In the genomic region with DNA sequence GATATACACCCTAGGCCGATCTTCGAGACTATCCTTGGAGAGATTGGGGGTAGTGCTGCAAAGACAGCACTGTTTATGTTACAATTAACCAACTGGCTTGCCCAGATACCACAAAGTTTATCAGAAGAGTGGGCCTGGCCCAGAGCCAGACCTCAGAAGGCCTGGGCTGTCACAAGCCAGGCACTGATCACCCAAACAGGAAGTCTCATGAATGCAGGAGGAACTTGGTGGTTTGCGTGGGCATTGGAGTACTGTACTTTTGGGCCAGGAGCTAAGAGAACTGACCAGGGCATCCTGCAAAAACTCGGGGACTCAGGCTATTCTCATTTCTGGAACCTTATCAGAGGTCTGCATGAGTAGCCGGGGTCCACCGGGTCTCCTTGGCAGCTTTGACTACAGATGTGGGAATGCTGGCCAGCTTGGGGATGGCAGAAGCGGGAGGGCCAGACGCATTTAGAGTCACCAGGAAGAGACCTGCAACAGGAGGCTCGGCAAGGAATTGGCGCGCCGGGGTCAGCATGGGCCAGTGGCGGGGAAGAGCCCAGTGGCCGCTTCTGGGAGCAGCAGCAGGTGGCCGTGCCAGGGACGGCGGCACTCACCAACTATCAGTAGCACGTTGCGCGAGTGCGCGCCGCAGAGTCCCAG, we compare ENCODE assay signal across 8 mouse cellular contexts. TPM values are rescaled to one million over a fixed set of nuclear protein-coding genes. Genes with fewer than 3 reads are reported as not detected.
DNase-seq lines count a peak whose midpoint lies in the region; ATAC-seq and TF ChIP-seq lines count a peak whose summit lies in the region.

No protein-coding gene starts in this region.

- no peaks in the 10 kb centered on the region for H3K27me3 ChIP-seq in Patski
- H3K27me3 ChIP-seq in megakaryocyte, embryonic 14.5 days (replicated peaks): peaks cover 90% of the 10 kb centered on the region
- no peaks in the 10 kb centered on the region for H3K27me3 ChIP-seq in splenic B cell, adult 2 months (ENCODE audit: control insufficient read depth, insufficient read depth, low read length, poor library complexity, severe bottlenecking)

- intact Hi-C loops in heart, postnatal 14 days (cut with DNase I): no loop called here

- H3K4me1 ChIP-seq in embryonic fibroblast, embryonic 13.5 days (ENCODE audit: control insufficient read depth, insufficient read depth, low read length): no peaks in the 10 kb centered on the region
- peaks cover 53% of the 10 kb centered on the region for H3K4me1 ChIP-seq in megakaryocyte, embryonic 14.5 days

- peak overlapping the region; percentile 92 for H3K27ac ChIP-seq in layer of hippocampus, adult 2 months
- H3K27ac ChIP-seq in embryonic fibroblast, embryonic 13.5 days (ENCODE audit: insufficient read depth, low read length): peak overlapping the region; percentile 27; the same call in 1 of the 2 replicates

- peaks cover 6% of the 10 kb centered on the region for H3K36me3 ChIP-seq in megakaryocyte, embryonic 14.5 days (replicated peaks; ENCODE audit: low read length)
- H3K36me3 ChIP-seq in splenic B cell, adult 2 months (ENCODE audit: control insufficient read depth, insufficient read depth, low read length, poor library complexity, severe bottlenecking): peaks cover 1% of the 10 kb centered on the region; the same call in 1 of the 2 replicates

- ATAC-seq in Patski: peak; percentile 32

- no peak for TF ChIP-seq POLR2A in embryonic fibroblast, embryonic 13.5 days (IDR thresholded peaks at IDR 0.05; ENCODE audit: low read depth, low read length)

- H3K4me3 ChIP-seq in layer of hippocampus, adult 2 months: peak overlapping the region; percentile 77
- H3K4me3 ChIP-seq in embryonic fibroblast, embryonic 13.5 days (ENCODE audit: insufficient read depth, low read length): peak overlapping the region; percentile 90
- peak overlapping the region; percentile 93 for H3K4me3 ChIP-seq in megakaryocyte, embryonic 14.5 days (replicated peaks)

- no peak for DNase-seq in layer of hippocampus, adult 2 months (ENCODE audit: low spot score in 2 of 2)
- DNase-seq in layer of hippocampus, postnatal 36 days: no peak
- DNase-seq in Patski (ENCODE audit: low read depth, low spot score): peak; percentile 33
- peak; percentile 54 to 56 for DNase-seq in heart, postnatal 14 days
- DNase-seq in kidney, postnatal 36 days: peak; percentile 51 to 74
- peak; percentile 77 for DNase-seq in splenic B cell, adult 2 months (ENCODE audit: low read depth, low spot score)

- POLR2A ChIA-PET in Patski (lab: Charles Lee): interaction anchor here (0.6 to 1.7 kb wide), 4 partner anchors 11 to 1864 kb away, joined by 3 to 5 read pairs (median 4); no protein-coding TSS in a partner anchor

- TF ChIP-seq CTCF in layer of hippocampus, adult 2 months (conservative IDR thresholded peaks at IDR 0.05): no peak
- TF ChIP-seq CTCF in Patski (IDR thresholded peaks at IDR 0.05): no peak
- no peak for TF ChIP-seq CTCF in embryonic fibroblast, embryonic 13.5 days (IDR thresholded peaks at IDR 0.05; ENCODE audit: borderline replicate concordance, insufficient read depth, low read length)

- in situ Hi-C loops in Patski (cut with MboI; ENCODE audit: low pct_unique_long_range_greater_than_20kb): no loop called here

- H3K9me3 ChIP-seq in megakaryocyte, embryonic 14.5 days: peaks cover 7% of the 10 kb centered on the region; the same call in 1 of the 2 replicates

- CTCF ChIA-PET in Patski (lab: Charles Lee): interaction anchor here (1.0 kb wide), 1 partner anchor 14 kb away, joined by 3 read pairs; no protein-coding TSS in a partner anchor

RNA-seq across cellular contexts. Expression of a gene that starts 0.4 kb away (rescaled TPM):
- 1 to 10 TPM; 5.0 to 6.3 TPM for total RNA-seq in layer of hippocampus, adult 2 months (2021)
- total RNA-seq in layer of hippocampus, postnatal 36 days (2021): 1 to 10 TPM; 4.7 to 5.8 TPM
- polyA plus RNA-seq in Patski (2021): 25.0 TPM
- polyA plus RNA-seq in embryonic fibroblast, embryonic 13.5 days (2011; ENCODE audit: insufficient read length, low read depth, missing spikeins): 16.1 and 17.3 TPM in 2 replicates
- 1 to 10 TPM; 4.6 to 6.2 TPM for total RNA-seq in heart, postnatal 14 days (2021)
- 3.4 TPM in 1 of 2 replicates, not detected in the other for polyA plus RNA-seq in megakaryocyte, embryonic 14.5 days (2012; ENCODE audit: insufficient read depth, low replicate concordance)

RNA-seq across cellular contexts. Expression of a gene that starts 0.4 kb away (rescaled TPM):
- total RNA-seq in layer of hippocampus, adult 2 months (2021): 1 to 10 TPM; 4.9 to 6.7 TPM
- total RNA-seq in layer of hippocampus, postnatal 36 days (2021): 1 to 10 TPM; 5.4 to 5.5 TPM
- 16.3 TPM for polyA plus RNA-seq in Patski (2021)
- polyA plus RNA-seq in embryonic fibroblast, embryonic 13.5 days (2011; ENCODE audit: insufficient read length, low read depth, missing spikeins): 9.0 and 10.8 TPM in 2 replicates
- 1 to 10 TPM; 3.1 to 5.0 TPM for total RNA-seq in heart, postnatal 14 days (2021)
- 1.5 and 2.0 TPM in 2 replicates for polyA plus RNA-seq in megakaryocyte, embryonic 14.5 days (2012; ENCODE audit: insufficient read depth, low replicate concordance)

RNA-seq across cellular contexts. Expression of a gene that starts 38.0 kb away (rescaled TPM):
- total RNA-seq in layer of hippocampus, adult 2 months (2021): 1 to 10 TPM; 3.1 to 4.1 TPM
- 1 to 10 TPM; 3.4 to 4.0 TPM for total RNA-seq in layer of hippocampus, postnatal 36 days (2021)
- 20.5 TPM for polyA plus RNA-seq in Patski (2021)
- polyA plus RNA-seq in embryonic fibroblast, embryonic 13.5 days (2011; ENCODE audit: insufficient read length, low read depth, missing spikeins): 48.6 and 61.2 TPM in 2 replicates
- total RNA-seq in heart, postnatal 14 days (2021): 10 to 100 TPM; 15.4 to 16.8 TPM
- polyA plus RNA-seq in megakaryocyte, embryonic 14.5 days (2012; ENCODE audit: insufficient read depth, low replicate concordance): 1.2 TPM in 1 of 2 replicates, not detected in the other

RNA-seq across cellular contexts. Expression of a gene that starts 47.4 kb away (rescaled TPM):
- total RNA-seq in layer of hippocampus, adult 2 months (2021): 1 to 10 TPM in 1 of 2 experiments, under 1 TPM in 1; 0.77 to 1.0 TPM
- total RNA-seq in layer of hippocampus, postnatal 36 days (2021): 1 to 10 TPM in 1 of 2 experiments, under 1 TPM in 1; 0.52 to 1.2 TPM
- polyA plus RNA-seq in Patski (2021): 0.26 TPM
- not detected in 2 replicates for polyA plus RNA-seq in embryonic fibroblast, embryonic 13.5 days (2011; ENCODE audit: insufficient read length, low read depth, missing spikeins)
- total RNA-seq in heart, postnatal 14 days (2021): under 1 TPM; 0.14 to 0.15 TPM
- polyA plus RNA-seq in megakaryocyte, embryonic 14.5 days (2012; ENCODE audit: insufficient read depth, low replicate concordance): not detected in 2 replicates

RNA-seq across cellular contexts. Expression of a gene that starts 55.0 kb away (rescaled TPM):
- total RNA-seq in layer of hippocampus, adult 2 months (2021): 10 to 100 TPM; 90.8 to 92.2 TPM
- 10 to 100 TPM; 89.2 to 91.8 TPM for total RNA-seq in layer of hippocampus, postnatal 36 days (2021)
- 147 TPM for polyA plus RNA-seq in Patski (2021)
- 144 and 153 TPM in 2 replicates for polyA plus RNA-seq in embryonic fibroblast, embryonic 13.5 days (2011; ENCODE audit: insufficient read length, low read depth, missing spikeins)
- total RNA-seq in heart, postnatal 14 days (2021): 10 to 100 TPM; 64.9 to 74.5 TPM
- polyA plus RNA-seq in megakaryocyte, embryonic 14.5 days (2012; ENCODE audit: insufficient read depth, low replicate concordance): 41.8 and 111 TPM in 2 replicates

Comparison
In these comparisons a context has a peak if more than half of its experiments do, and no peak if none do; other contexts are left out.
1. DNase-seq: peak in Patski (single experiment), heart, postnatal 14 days (2 of 2), kidney, postnatal 36 days (2 of 2) and splenic B cell, adult 2 months (single experiment); none in layer of hippocampus, adult 2 months (0 of 2) and layer of hippocampus, postnatal 36 days (0 of 2).
2. Peak in every context shown above with its lines, with median percentiles within 50 percentile points of each other: H3K4me3 ChIP-seq.